Mouse (Mus musculus): ENCODE measurements around the gene Izumo1.
A peak's percentile ranks its signal among the peaks of the same experiment; 100 is the strongest.

Izumo1 gene

DNA sequence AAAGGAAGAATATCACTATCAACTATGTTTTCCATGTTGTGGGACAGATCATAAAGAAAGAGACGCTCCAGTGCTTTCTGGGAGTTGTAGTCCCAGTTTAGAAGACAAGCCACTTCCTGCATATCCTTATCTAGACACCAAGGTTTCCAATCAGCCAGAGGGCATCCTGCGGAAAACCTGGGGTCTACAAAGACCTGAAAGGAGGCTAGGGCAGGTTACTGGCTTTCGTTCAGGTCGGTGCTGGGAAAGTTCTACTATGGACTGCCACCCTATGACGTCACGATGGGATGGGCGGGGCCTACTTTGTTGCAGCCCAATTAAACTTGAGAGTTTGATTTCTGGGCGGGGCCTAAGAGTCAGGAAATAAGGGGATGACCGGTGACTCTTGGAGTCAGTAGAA is at the start of gene Izumo1:
TSS of gene Izumo1 (plus strand) at position 369 of the 400 bp plus-strand sequence.
- peak; percentile 51 for DNase-seq (ENCODE audit: low read depth, low spot score)

DNA sequence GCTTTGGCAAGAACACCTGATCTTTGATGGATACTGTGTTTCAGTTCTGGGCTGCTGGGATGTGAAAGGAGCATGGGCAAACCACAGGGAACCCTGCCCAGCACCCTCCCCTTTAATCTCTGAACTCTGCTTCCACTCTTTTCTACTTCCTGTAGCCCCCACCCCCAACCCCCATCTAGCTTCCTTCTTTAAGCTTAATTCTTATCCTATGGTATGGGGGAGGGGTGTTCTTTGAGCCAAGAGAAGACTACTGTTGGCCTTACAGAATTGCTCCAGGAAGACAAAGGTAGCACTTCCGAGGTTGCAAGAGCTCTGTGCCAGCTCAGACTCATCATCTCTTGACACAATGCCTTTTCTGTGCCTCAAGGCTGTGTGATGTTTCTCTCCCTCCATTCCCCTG is 49.6 kb upstream of the Izumo1 start:
- no peak for DNase-seq (ENCODE audit: low read depth, low spot score)

DNA sequence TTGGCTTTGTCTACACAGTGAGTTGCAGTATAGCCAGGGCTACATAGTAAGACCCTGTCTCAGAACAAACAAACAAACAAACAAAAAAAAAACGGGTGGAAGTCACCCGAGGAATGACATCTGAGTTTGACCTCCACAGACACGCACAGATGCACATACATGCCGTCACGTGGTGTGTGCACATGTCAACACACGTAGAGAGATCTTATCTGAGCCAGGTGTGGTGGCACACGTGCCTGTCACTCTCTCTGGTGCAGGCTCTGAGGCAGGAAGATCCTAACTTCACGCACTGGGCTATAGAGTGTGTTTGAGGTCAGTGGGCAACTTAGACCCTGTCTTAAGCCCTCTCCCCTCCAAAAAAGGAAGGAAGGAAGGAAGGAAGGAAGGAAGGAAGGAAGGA is 47.7 kb upstream of the Izumo1 start:
- peak; percentile 76 for DNase-seq (ENCODE audit: low read depth, low spot score)

DNA sequence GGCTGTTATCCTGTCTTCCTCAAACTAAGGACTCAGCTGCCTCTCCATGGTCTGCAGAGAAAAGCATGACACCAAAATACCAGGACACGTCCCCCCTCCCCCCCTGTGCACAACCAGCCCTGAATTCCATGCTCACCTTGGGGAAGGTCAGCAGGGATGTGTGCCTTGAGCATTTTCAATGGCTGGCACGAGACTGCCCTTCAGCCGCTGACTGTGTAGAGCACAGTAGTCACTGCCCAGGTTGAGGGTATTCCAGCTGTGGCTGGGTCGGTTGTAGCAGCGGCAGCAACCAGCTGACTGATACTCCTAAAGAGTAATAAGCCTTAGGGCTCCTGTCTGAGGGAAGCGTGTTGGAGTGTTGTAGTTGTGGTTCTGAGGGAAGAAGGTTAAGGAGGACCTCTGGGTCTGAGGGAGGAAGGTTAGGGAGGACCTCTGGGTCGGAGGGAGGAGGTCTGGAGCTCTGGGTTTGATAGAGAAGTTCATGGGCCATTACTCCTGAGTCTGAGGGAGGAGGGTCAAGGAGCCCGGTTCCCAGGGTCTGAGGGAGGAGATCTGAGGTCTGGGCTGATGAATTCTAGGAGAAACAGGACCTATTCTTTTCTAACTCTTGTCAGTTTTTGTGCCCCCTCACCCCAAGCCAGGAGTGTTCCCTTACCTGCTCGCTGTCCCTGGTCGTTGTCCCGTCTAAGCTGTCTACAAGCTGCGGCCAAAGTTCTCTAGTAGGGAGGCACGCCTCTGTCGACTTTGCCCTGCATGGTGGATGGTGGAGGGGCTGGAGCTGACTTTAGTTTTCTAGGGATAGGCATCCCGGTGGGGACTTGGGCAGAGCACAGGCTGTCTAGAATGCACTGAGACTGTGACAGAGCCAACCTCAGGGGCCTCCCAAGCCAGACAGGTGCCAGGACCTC is 46.9 kb upstream of the Izumo1 start:
- no peak for DNase-seq (ENCODE audit: low read depth, low spot score)

DNA sequence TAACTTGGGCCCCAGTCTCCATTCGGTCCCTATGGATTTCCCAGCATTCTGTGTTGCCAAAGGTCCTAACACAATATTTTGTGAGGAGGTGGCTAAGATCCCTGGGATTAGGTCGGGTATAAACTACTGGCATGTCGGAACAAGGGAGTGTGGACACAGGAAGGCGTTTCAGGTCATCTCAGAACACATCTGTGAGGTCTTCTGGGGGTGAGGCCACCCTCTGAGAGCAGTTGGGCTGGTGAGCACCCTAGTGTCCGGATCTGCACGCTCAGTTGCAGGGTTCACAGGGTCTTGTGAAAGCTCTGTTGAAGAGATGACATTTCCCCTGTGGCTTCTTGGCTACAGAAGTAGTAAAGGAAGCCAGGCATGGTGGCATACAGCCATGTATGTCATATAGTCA is 35.7 kb upstream of the Izumo1 start:
- DNase-seq (ENCODE audit: low read depth, low spot score) = no peak

DNA sequence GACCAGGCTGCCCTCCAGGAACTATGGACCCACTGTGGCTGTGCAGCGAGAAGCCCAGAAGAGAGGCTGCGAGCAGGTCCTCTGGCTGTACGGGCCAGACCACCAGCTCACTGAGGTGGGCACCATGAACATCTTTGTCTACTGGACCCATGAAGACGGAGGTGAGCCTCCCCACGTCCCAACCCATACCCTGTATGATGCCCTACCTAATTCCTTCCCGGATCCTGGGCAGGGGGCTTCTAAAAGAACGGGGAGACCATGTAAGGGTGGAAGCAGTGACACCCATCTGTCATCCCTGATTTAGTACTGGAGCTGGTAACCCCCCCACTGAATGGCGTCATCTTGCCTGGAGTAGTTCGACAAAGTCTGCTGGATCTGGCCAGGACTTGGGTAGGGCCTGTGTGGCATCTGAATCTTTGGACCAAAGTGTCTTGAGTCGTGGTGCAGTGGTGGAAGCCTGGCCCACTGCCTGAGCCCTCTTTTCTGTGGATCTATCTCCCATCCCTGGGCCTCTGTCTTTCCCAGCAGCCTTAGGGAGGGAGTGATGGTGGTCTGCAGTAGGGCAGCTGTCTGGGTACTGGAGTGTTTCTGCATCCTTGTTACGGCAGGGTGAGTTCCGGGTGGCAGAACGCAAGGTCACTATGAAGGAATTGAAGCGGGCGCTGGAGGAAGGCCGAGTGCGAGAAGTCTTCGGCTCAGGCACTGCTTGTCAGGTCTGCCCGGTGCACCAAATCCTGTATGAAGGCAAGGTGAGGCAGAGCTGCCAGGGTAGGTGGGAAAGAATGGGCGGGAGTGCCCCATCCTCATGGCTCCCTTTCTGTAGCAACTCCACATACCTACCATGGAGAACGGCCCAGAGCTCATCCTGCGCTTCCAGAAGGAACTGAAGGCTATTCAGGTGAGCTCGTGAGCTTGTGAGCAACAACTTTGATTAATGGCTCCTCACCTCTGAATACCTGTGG is 33.7 kb upstream of the Izumo1 start:
- no peak for DNase-seq (ENCODE audit: low read depth, low spot score)

DNA sequence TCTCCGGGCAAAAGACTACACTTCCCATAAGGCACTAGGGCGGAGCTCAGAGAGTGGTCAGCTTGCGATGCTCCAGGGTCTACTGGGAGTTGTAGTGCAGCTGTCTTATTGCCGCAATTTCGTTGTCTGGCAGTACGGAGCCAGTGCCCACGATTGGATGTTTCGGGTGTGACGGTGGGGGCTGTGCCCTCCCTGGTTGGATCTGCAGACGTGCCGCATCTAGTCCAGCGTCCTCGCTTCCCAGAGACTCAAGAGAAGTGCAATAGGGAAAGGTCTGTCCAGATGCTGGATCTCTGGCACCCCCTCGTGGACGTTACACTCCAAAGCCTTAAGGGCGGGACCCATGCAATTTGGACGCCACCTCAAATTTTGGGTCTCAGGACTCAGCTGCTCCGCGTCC is 32.4 kb upstream of the Izumo1 start:
- peak; percentile 86 for DNase-seq (ENCODE audit: low read depth, low spot score)

DNA sequence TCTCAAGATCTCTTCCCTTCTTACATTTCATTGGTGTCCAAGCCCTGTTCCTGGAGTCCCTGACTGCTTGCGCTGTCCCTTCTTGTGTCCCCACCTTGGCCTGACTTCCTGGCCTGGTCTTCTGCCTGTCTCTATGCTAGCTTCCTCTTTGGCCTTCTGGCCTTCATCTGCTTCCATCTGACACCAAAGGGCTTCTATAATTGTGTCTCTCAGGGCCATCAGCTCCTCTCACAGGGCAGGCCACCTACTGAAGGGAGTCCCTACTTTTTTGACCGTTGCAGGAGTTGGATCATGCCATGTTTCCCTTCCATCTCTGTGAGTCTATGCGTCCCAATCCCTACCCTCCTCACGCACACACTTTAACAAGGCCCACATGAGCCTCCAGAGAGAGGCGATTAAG is 31.7 kb upstream of the Izumo1 start:
- DNase-seq (ENCODE audit: low read depth, low spot score) = no peak

DNA sequence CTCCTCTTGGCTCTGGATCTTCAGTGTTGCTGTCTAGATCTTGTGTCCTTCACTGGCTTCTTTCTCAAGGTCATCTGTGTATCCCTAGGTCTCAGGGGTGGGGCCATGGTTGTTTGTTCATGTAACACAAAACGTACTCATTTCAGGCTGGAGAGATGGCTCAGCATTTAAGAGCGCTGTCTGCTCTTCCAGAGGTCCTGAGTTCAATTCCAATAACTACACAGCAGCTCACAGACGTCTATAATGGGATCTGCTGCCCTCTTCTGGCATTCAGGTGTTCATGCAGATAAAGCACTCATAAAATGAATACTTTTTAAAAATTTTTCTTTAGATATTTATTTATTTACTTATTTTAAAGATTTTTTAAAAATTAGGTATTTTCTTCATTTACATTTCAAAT is 30.7 kb upstream of the Izumo1 start:
- DNase-seq (ENCODE audit: low read depth, low spot score) = peak; percentile 63

DNA sequence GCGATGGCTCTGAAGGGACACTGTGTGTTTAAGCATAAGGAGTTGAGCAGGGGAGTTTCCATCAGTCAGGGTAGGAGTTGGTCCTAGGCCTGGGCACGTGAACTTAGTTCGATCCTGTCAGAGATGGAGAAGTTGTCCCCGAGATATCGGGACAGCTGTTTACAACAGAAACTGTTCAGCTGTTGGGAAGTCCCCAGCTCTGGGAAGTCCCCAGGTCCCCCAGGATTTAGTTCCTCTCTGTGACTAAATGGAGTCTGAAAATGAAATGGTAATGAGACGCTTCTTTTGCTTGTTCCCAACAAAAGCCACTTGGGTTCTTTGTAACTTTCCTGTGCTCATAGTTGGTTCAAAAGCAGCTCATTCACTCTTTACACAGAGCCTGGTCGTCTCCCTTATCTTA is 29.7 kb upstream of the Izumo1 start:
- peak; percentile 63 for DNase-seq (ENCODE audit: low read depth, low spot score)

DNA sequence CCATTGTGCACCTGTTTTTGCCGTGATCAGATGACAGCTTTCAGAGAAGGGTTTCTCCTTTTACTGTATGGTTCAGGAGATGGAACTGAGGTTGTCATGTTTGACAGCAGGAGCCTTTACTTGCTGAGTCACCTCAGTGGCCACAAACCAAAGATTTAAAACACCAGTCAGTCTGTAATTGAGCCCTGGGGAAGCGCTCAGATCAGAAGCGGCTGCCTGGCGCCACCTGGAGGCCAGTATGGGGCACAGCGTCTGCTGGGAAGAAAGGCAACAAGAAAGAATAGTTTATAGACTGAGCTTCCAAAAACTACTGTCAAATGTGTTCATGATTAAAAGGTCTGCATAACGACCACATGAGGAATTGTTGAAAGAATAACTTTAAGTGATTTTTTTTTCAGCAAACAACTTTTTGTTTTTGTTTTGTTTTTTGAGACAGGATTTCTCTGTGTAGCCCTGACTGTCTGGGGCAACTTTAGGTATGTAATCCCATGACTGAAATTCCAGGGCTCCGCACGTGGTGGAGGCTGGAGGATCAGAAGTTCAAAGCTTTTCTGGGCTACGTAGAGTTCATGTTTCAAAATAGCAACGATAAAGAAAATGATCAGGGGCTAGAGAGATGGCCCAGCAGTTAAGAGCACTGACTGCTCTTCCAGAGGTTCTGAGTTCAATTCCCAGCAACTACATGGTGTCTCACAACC is 28.3 kb upstream of the Izumo1 start:
- peak; percentile 88 for DNase-seq (ENCODE audit: low read depth, low spot score)

DNA sequence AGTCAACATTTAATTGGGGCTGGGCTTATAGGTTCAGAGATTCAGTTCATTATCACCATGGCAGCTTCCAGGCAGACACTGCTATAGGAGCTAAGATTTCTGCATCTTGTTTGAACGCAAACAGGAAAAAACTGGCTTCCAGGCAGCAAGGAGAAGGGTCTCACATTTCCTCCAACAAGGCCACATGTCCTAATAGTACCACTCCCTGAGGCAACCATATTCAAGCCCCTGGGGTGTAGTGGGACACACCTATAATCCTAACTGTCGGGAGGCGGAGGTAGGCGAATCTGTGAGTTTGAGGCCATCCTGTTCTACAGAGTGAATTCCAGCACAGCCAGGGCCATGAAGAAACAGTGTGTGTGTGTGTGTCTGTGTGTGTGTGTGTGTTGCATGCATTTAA is 26.4 kb upstream of the Izumo1 start:
- no peak for DNase-seq (ENCODE audit: low read depth, low spot score)

DNA sequence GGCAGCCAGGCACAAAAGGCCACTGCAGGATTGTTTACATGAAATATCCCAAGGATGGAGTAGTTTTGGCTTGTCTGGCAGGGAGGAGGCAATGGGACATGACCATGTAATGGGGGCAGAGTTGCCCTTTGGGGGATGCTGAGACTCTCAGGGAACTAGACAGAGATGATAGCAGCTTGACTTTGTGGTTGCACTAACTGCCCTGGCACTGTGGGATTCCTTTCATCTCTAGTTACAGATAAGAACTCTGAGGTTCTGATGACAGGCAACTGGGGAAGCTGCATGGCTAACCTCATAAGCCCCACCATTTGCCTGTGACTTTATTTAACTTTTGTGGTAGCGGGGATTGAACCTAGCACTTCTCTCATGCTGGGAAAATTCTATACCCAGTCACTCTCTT is 25.5 kb upstream of the Izumo1 start:
- DNase-seq (ENCODE audit: low read depth, low spot score) = no peak

DNA sequence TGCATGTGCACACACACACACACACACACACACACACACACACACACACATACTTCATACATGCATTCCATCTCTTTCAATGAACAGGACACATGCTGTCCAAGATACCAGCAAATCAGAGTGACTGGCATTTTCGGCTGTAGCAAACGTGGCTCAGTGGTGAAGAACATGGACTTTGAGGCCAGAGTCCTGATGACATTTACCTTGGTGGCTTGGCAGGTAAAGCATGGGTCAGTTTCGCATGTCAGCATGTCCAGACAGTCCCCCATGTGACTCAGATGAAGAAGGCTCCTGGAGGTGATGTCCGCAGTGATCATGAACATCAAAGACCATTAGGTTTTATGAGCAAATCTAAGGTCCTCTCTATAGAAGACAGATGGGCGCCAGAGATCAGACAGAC is 24.6 kb upstream of the Izumo1 start:
- DNase-seq (ENCODE audit: low read depth, low spot score) = no peak

DNA sequence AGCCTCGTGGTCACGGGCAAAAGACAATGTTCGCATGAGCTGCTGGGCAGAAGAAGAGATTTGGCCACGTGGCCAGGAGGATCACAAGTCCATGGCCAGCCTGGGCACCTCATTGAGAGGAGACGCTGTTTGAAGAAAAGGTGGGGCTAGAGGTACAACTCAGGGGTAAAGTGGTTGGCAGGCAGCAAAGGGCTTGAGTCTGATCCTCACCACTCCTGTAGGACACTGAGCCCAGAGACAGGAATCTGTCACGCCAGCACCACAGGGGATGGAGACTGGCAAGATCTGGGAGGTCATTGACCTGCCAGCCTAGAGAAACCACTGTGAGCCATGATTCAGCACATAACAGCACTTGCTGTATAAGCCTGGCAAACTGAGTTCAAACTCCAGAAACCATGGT is 24.1 kb upstream of the Izumo1 start:
- no peak for DNase-seq (ENCODE audit: low read depth, low spot score)

DNA sequence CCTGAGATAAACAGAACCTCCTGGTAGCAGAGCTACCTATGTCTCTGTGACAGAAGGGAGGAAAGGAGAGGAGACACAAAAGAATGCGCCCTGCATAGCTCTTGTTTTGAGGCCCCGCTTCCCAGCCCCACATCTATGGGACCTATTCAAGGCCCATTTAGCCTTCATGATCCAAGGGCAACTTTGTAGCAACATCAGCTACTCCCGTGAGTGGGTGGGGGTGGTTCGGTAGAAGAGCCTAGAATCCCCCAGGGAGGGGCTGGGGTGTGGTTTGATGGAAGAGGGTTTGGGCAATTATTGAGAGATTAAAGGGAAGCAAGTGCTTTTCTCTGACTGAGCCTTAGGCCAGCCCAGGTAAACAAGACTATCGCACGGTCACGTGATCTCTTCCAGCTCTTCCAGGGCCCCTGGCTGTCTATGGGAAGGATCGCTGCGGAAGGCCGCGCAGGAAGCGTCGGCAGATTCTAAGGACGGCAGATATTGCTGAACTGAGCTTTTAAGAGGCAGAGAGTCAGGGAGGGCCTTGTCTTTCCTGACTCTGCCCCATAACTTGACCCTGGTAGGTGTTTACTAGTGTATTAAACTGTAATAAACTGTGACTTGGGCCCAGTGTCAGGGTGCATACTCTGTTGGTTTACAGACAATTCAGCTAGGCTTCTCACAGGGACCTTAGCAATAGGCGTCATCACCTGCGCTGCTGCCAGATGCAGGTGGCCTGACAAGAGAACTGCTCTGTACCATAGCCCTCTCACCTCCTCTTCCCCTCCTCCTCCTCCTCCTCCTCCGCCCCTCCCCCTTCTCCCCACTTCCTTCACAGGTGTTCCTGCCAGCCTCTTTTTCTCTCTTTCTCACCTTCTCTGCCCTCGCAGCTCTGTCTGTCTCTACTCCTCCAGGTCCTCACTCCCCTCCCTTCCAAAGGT is 22.4 kb upstream of the Izumo1 start:
- DNase-seq (ENCODE audit: low read depth, low spot score) = no peak

DNA sequence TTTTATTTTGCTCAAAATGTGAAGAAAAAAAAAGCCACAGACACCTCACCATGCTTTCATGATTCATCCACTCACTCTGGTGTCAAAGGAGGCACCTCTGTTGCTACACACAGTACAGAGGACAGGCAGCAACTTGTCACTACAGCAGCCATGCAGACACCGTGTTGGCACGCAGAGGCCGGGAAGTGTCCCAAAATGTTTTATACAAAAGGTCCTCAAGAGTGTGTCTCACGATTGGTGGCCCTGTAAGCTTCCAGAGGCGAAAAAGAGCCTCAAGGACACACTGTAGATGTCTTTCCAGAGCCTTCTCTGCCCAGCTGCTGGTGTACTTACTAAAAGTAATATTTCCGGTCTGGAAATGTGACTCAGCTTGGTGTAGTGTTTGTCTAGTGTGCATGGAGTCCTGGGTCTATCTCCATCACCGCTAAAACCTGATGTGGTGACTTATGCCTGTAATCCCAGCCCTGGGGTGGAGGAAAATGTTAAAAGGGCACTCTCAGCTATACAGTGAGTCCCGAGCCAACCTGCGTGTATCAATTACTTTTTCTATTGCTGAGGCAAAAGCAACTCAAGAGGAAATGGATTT is 15.8 kb upstream of the Izumo1 start:
- no peak for DNase-seq (ENCODE audit: low read depth, low spot score)

DNA sequence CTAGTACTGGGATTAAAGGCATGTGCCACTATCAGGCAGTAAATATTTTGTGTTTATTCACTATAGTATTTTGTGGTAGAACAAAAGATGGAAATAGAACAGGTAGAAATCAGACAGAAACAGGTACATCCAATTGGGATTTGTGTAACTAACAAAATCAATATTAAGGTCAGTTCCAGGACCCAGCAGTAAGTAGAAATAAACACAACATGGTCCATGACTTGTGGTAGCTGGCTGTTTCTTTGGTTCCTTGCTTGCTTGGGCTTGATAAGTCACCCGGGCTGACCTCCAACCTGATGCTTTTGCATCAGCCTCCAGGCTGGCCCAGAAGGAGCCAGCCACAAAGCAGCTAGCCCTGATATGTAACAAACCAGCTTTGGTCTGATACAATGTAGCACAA is 12.1 kb upstream of the Izumo1 start:
- DNase-seq (ENCODE audit: low read depth, low spot score) = no peak

DNA sequence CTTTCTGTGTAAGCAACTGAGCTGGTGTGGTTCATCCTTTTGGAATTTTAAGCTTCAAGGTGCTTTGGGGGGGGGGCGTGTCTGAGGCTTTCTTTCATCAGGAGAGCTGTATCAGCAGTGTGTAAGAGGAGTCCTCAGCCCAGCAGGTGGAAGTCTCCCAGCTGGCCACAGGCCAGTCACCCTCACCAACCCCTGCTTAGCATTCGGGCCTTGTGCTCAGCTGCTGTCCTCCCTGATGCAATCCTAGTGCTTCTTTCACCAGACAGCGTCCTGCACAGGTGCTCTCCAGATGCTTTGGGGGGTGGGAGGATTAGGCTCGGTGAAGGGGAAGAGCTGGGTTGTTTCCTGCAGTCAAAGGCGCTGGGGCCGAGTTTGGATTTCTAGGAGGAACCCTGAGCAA is 5.3 kb upstream of the Izumo1 start:
- DNase-seq (ENCODE audit: low read depth, low spot score) = no peak

DNA sequence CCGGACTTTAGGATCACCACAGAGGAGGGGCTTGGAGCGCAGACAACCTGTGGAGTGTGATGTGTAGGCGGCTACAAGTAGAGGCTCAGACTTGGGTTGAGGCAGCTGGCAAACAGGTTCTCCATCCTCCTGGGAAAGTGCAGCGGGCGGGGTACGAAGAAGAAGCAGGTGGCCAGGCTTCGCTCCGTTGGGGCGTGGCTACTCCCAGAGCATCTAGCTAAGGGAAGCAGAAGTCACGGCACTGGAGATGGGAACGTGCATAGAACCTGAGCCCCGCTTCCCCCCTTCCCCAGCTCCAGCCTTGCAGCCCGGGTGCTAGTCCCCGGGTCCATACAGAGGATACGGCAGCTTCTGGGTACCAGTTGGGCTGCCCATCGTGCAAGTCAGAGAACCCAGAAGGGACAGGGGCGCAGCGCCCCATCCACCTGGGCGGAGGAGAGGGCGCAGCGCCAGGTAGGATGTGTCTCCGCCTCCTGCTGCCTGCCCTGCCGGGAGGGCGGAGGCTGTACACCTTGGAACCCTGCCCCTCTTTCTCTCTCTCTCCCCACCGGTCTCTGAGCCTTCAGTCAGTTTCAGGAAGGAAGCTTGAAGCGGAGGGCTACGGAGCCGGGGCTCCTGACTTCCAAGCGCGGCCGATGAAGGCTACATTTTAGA is 4.4 kb upstream of the Izumo1 start, which contains the start of gene Fut1:
TSS of gene Fut1 (plus strand) at position 248 of the 654 bp plus-strand sequence.
- DNase-seq (ENCODE audit: low read depth, low spot score) = no peak

Measured in CD4-positive, CD25-positive, alpha-beta regulatory T cell, adult 2 months (primary cell).